Mouse (Mus musculus): ENCODE data around the gene Rnf222.
A peak's percentile ranks its signal among the peaks of the same experiment; 100 is the strongest.

Rnf222 gene

GRCm38 (mm10) chr11:68888253-68888652 is at the start of gene Rnf222:
TSS of gene Rnf222 (plus strand) at chr11:68888553.
- no peak for DNase-seq (ENCODE audit: low spot score in 2 of 2)

- no peak for DNase-seq (ENCODE audit: low spot score in 2 of 2)
These were observed 48.7 kb upstream of the Rnf222 start for GRCm38 (mm10) chr11:68839606-68840005.

GRCm38 (mm10) chr11:68850862-68851261 is 37.5 kb upstream of the Rnf222 start:
- DNase-seq (ENCODE audit: low spot score in 2 of 2) = no peak

GRCm38 (mm10) chr11:68851644-68852485 is 36.5 kb upstream of the Rnf222 start:
- DNase-seq (ENCODE audit: low spot score in 2 of 2) = no peak

- DNase-seq (ENCODE audit: low spot score in 2 of 2) = peak; percentile 81 to 84
These were observed 35.9 kb upstream of the Rnf222 start for GRCm38 (mm10) chr11:68852486-68852901.

- DNase-seq (ENCODE audit: low spot score in 2 of 2) = peak; percentile 99 to 100
These were observed 35.4 kb upstream of the Rnf222 start for GRCm38 (mm10) chr11:68852932-68853409.

- DNase-seq (ENCODE audit: low spot score in 2 of 2) = peak in 1 of 2 experiments; percentile 48
These were observed 34.5 kb upstream of the Rnf222 start for GRCm38 (mm10) chr11:68853611-68854401.

GRCm38 (mm10) chr11:68854621-68855020 is 33.7 kb upstream of the Rnf222 start:
- DNase-seq (ENCODE audit: low spot score in 2 of 2) = no peak

GRCm38 (mm10) chr11:68857329-68857728 is 31.0 kb upstream of the Rnf222 start:
- no peak for DNase-seq (ENCODE audit: low spot score in 2 of 2)

- no peak for DNase-seq (ENCODE audit: low spot score in 2 of 2)
These were observed 28.3 kb upstream of the Rnf222 start for GRCm38 (mm10) chr11:68859943-68860593.

GRCm38 (mm10) chr11:68862260-68862659 is 26.1 kb upstream of the Rnf222 start:
- no peak for DNase-seq (ENCODE audit: low spot score in 2 of 2)

GRCm38 (mm10) chr11:68863631-68864091 is 24.7 kb upstream of the Rnf222 start:
- no peak for DNase-seq (ENCODE audit: low spot score in 2 of 2)

- DNase-seq (ENCODE audit: low spot score in 2 of 2) = peak in 1 of 2 experiments; percentile 47
These were observed 23.7 kb upstream of the Rnf222 start for GRCm38 (mm10) chr11:68864544-68865189.

- no peak for DNase-seq (ENCODE audit: low spot score in 2 of 2)
These were observed 17.1 kb upstream of the Rnf222 start for GRCm38 (mm10) chr11:68871277-68871676.

GRCm38 (mm10) chr11:68871748-68872147 is 16.6 kb upstream of the Rnf222 start, which contains the start of gene Ndel1:
TSS of gene Ndel1 (minus strand) at chr11:68871858.
- peak in 1 of 2 experiments; percentile 52 for DNase-seq (ENCODE audit: low spot score in 2 of 2)

GRCm38 (mm10) chr11:68874841-68875240 is 13.5 kb upstream of the Rnf222 start:
- DNase-seq (ENCODE audit: low spot score in 2 of 2) = peak in 1 of 2 experiments; percentile 79

GRCm38 (mm10) chr11:68878811-68879210 is 9.5 kb upstream of the Rnf222 start:
- DNase-seq (ENCODE audit: low spot score in 2 of 2) = no peak

- no peak for DNase-seq (ENCODE audit: low spot score in 2 of 2)
These were observed 6.2 kb upstream of the Rnf222 start for GRCm38 (mm10) chr11:68882107-68882506.

GRCm38 (mm10) chr11:68883843-68884242 is 4.5 kb upstream of the Rnf222 start:
- no peak for DNase-seq (ENCODE audit: low spot score in 2 of 2)

GRCm38 (mm10) chr11:68884368-68884767 is 4.0 kb upstream of the Rnf222 start:
- DNase-seq (ENCODE audit: low spot score in 2 of 2) = peak in 1 of 2 experiments; percentile 36

- no peak for DNase-seq (ENCODE audit: low spot score in 2 of 2)
These were observed 2.3 kb upstream of the Rnf222 start for GRCm38 (mm10) chr11:68886091-68886490.

Measured in spleen, postnatal 10 days (tissue).